Mouse (Mus musculus): ENCODE results near the gene Arnt2.

The Arnt2 gene

GRCm38 (mm10) chr7:84397320-84397719 lies 12.7 kb downstream of the Arnt2 start:
- no peak for DNase-seq (ENCODE audit: low spot score in 2 of 2)

- no peak for DNase-seq (ENCODE audit: low spot score in 2 of 2)
Measured at GRCm38 (mm10) chr7:84396581-84396980, 13.4 kb downstream of the Arnt2 start.

GRCm38 (mm10) chr7:84387826-84388225 lies 22.1 kb downstream of the Arnt2 start:
- DNase-seq (ENCODE audit: low spot score in 2 of 2): no peak

GRCm38 (mm10) chr7:84386472-84386871 lies 23.5 kb downstream of the Arnt2 start:
- no peak for DNase-seq (ENCODE audit: low spot score in 2 of 2)

GRCm38 (mm10) chr7:84384778-84385177 lies 25.2 kb downstream of the Arnt2 start:
- no peak for DNase-seq (ENCODE audit: low spot score in 2 of 2)

- DNase-seq (ENCODE audit: low spot score in 2 of 2): no peak
Measured at GRCm38 (mm10) chr7:84384086-84384485, 25.9 kb downstream of the Arnt2 start.

- no peak for DNase-seq (ENCODE audit: low spot score in 2 of 2)
Measured at GRCm38 (mm10) chr7:84382346-84382745, 27.6 kb downstream of the Arnt2 start.

- DNase-seq (ENCODE audit: low spot score in 2 of 2): no peak
Measured at GRCm38 (mm10) chr7:84380810-84381209, 29.2 kb downstream of the Arnt2 start.

GRCm38 (mm10) chr7:84377330-84377729 lies 32.6 kb downstream of the Arnt2 start:
- no peak for DNase-seq (ENCODE audit: low spot score in 2 of 2)

GRCm38 (mm10) chr7:84373691-84374090 lies 36.3 kb downstream of the Arnt2 start:
- DNase-seq (ENCODE audit: low spot score in 2 of 2): no peak

GRCm38 (mm10) chr7:84372871-84373270 lies 37.1 kb downstream of the Arnt2 start:
- DNase-seq (ENCODE audit: low spot score in 2 of 2): no peak

GRCm38 (mm10) chr7:84372280-84372679 lies 37.7 kb downstream of the Arnt2 start:
- DNase-seq (ENCODE audit: low spot score in 2 of 2): no peak

- DNase-seq (ENCODE audit: low spot score in 2 of 2): no peak
Measured at GRCm38 (mm10) chr7:84370911-84371592, 38.9 kb downstream of the Arnt2 start.

GRCm38 (mm10) chr7:84366251-84366650 lies 43.7 kb downstream of the Arnt2 start:
- DNase-seq (ENCODE audit: low spot score in 2 of 2): no peak

GRCm38 (mm10) chr7:84362711-84363110 lies 47.3 kb downstream of the Arnt2 start:
- no peak for DNase-seq (ENCODE audit: low spot score in 2 of 2)

- DNase-seq (ENCODE audit: low spot score in 2 of 2): no peak
Measured at GRCm38 (mm10) chr7:84361086-84361684, 48.8 kb downstream of the Arnt2 start.

GRCm38 (mm10) chr7:84358426-84358825 lies 51.5 kb downstream of the Arnt2 start:
- no peak for DNase-seq (ENCODE audit: low spot score in 2 of 2)

- DNase-seq (ENCODE audit: low spot score in 2 of 2): peak in 1 of 2 experiments; percentile 31
Measured at GRCm38 (mm10) chr7:84355619-84356570, 54.1 kb downstream of the Arnt2 start.

GRCm38 (mm10) chr7:84354890-84355289 lies 55.1 kb downstream of the Arnt2 start:
- no peak for DNase-seq (ENCODE audit: low spot score in 2 of 2)

- no peak for DNase-seq (ENCODE audit: low spot score in 2 of 2)
Measured at GRCm38 (mm10) chr7:84350529-84350928, 59.4 kb downstream of the Arnt2 start.

GRCm38 (mm10) chr7:84349976-84350375 lies 60.0 kb downstream of the Arnt2 start:
- DNase-seq (ENCODE audit: low spot score in 2 of 2): no peak

GRCm38 (mm10) chr7:84348145-84348911 lies 61.6 kb downstream of the Arnt2 start:
- no peak for DNase-seq (ENCODE audit: low spot score in 2 of 2)

Measured in urinary bladder, postnatal 4 days (tissue).